Mouse (Mus musculus) spleen, adult 2 months (tissue): ENCODE measurements around the gene Dtnb.

Experiments used
- CTCF ChIP-seq: fragments of 200-500 bp; IDR thresholded peaks from 2 replicates; pipeline ENCODE4 v1.5.1; 2011; ENCODE audit warnings: mild to moderate bottlenecking, inconsistent platforms; ENCODE audit not compliant: insufficient read depth, insufficient read length, insufficient replicate concordance; ENCODE audit errors: extremely low read depth
- POLR2A ChIP-seq: fragments of 200-500 bp; IDR thresholded peaks from 2 replicates; pipeline ENCODE4 v1.6.1; 2011; ENCODE audit warnings: low read depth, low read length, inconsistent platforms

DNA sequence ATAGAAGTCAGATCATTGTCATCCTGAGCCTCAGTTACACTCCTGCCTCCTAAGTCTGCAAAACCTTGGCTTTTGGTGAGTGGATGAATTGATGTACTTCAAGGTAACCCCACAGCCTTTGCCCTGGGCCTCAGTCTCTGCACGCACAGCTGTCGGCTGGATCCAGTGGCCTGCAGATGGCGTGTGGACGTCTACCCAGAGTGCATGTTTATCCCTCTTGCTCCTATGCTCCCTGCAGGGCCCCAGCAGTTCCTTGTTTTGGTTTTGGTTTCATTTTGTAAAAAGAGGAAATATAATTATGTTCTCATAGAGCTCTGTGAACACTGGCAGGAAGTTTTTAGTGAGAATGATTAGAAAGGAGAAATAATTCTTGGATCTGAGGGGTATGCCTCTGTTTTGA lies 187.2 kb downstream of the Dtnb start:
- TF ChIP-seq POLR2A (no peak), CTCF (peak; percentile 58; the same call in 1 of the 2 replicates)
